In genomic region chr8:120465710-120466109, GRCm38 (mm10) we compare ENCODE assay signal across 8 mouse cellular contexts.
DNase-seq lines count a peak whose midpoint lies in the region; ATAC-seq and TF ChIP-seq lines count a peak whose summit lies in the region.

No protein-coding gene starts in this region.

- H3K27me3 ChIP-seq in lung, embryonic 14.5 days (ENCODE audit: insufficient read depth, low read length): no peaks in the 10 kb centered on the region
- 0 out of 2 replicates have a peak, but pooled peaks cover 5% of the 10 kb centered on the region for H3K27me3 ChIP-seq in hindbrain, embryonic 13.5 days

- ATAC-seq in lung, embryonic 14.5 days (ENCODE audit: insufficient read depth): peak; percentile 71
- no peak; the same call in 1 of the 2 replicates for ATAC-seq in hindbrain, embryonic 13.5 days (ENCODE audit: low FRiP score)

- peaks cover 42% of the 10 kb centered on the region for H3K4me1 ChIP-seq in lung, embryonic 14.5 days (ENCODE audit: insufficient read depth)
- H3K4me1 ChIP-seq in hindbrain, embryonic 13.5 days (replicated peaks): peaks cover 69% of the 10 kb centered on the region

- peak; percentile 42 for DNase-seq in adrenal gland, postnatal 14 days
- DNase-seq in adrenal gland, postnatal 25 days: no peak
- DNase-seq in lung, embryonic 14.5 days: peak; percentile 97
- DNase-seq in lung, postnatal 25 days (ENCODE audit: low spot score): no peak
- DNase-seq in lung, postnatal 4 days: peak; percentile 80 to 91
- no peak for DNase-seq in T-cell, adult 2 months (ENCODE audit: low spot score)
- no peak for DNase-seq in thymus, postnatal 25 days

- no peaks in the 10 kb centered on the region for H3K36me3 ChIP-seq in lung, embryonic 14.5 days (ENCODE audit: insufficient read depth)
- H3K36me3 ChIP-seq in hindbrain, embryonic 13.5 days: no peaks in the 10 kb centered on the region

- no peak overlapping the region for H3K4me3 ChIP-seq in lung, embryonic 14.5 days (ENCODE audit: low read depth, low read length)
- H3K4me3 ChIP-seq in hindbrain, embryonic 13.5 days: no peak overlapping the region

- peak overlapping the region; percentile 0; the same call in 1 of the 2 replicates for H3K4me2 ChIP-seq in lung, embryonic 14.5 days
- H3K4me2 ChIP-seq in hindbrain, embryonic 13.5 days: no peak overlapping the region

- H3K9ac ChIP-seq in lung, embryonic 14.5 days: no peak overlapping the region
- H3K9ac ChIP-seq in hindbrain, embryonic 13.5 days: no peak overlapping the region

- 6% methylated on average over 8 of the region's 8 CpGs for WGBS in lung, embryonic 14.5 days
- WGBS in hindbrain, embryonic 13.5 days: 14% methylated on average over 8 of the region's 8 CpGs

- no peaks in the 10 kb centered on the region for H3K9me3 ChIP-seq in lung, embryonic 14.5 days (ENCODE audit: low read depth, low read length)
- H3K9me3 ChIP-seq in hindbrain, embryonic 13.5 days: no peaks in the 10 kb centered on the region

- peak overlapping the region; percentile 42; the same call in 1 of the 2 replicates for H3K27ac ChIP-seq in lung, embryonic 14.5 days (ENCODE audit: low read depth)
- H3K27ac ChIP-seq in hindbrain, embryonic 13.5 days: peak overlapping the region; percentile 58

- TF ChIP-seq CTCF in lung, embryonic 14.5 days (IDR thresholded peaks at IDR 0.05; ENCODE audit: low read depth): peak; percentile 45

Comparison
In these comparisons a context has a peak if more than half of its experiments do, and no peak if none do; other contexts are left out.
1. DNase-seq: peak in adrenal gland, postnatal 14 days (single experiment), lung, embryonic 14.5 days (single experiment) and lung, postnatal 4 days (2 of 2); none in adrenal gland, postnatal 25 days (single experiment), lung, postnatal 25 days (single experiment), T-cell, adult 2 months (single experiment) and thymus, postnatal 25 days (single experiment).